Comparison of ENCODE assay signal across 7 mouse cellular contexts in genomic region chr6:120531020-120531965, GRCm38 (mm10). TPM values are rescaled to one million over a fixed set of nuclear protein-coding genes. Genes with fewer than 3 reads are reported as not detected.
DNase-seq lines count a peak whose midpoint lies in the region; ATAC-seq lines count a peak whose summit lies in the region.

TSS of gene Hdhd5 (minus strand) at chr6:120531319.

- peak within 1 kb of the TSS; percentile 88 for H3K9ac ChIP-seq in midbrain, embryonic 13.5 days (replicated peaks)

- peak within 1 kb of the TSS; percentile 93 for H3K27ac ChIP-seq in embryonic facial prominence, embryonic 10.5 days (replicated peaks)
- peak within 1 kb of the TSS; percentile 94 for H3K27ac ChIP-seq in limb, embryonic 10.5 days
- H3K27ac ChIP-seq in midbrain, embryonic 13.5 days, result 0 out of 2 replicates have a peak within 1 kb of the TSS, but pooled peaks have one; percentile 64

- peak; percentile 95 for DNase-seq in adrenal gland, postnatal 10 days
- peak; percentile 97 for DNase-seq in embryonic facial prominence, embryonic 10.5 days (ENCODE audit: low spot score)
- DNase-seq in kidney, adult 11 months, result peak; percentile 87
- peak; percentile 96 for DNase-seq in limb, embryonic 10.5 days (ENCODE audit: low spot score)
- DNase-seq in spleen, adult 12 weeks (ENCODE audit: low spot score), result peak; percentile 86

- no peaks in the 10 kb centered on the region for H3K27me3 ChIP-seq in embryonic facial prominence, embryonic 10.5 days (replicated peaks; ENCODE audit: low read depth, poor library complexity, severe bottlenecking)
- H3K27me3 ChIP-seq in limb, embryonic 10.5 days (ENCODE audit: low read depth, poor library complexity, severe bottlenecking), result no peaks in the 10 kb centered on the region
- no peaks in the 10 kb centered on the region for H3K27me3 ChIP-seq in midbrain, embryonic 13.5 days

- H3K36me3 ChIP-seq in embryonic facial prominence, embryonic 10.5 days (replicated peaks), result peaks cover 19% of the 10 kb centered on the region; the same call in 1 of the 2 replicates
- H3K36me3 ChIP-seq in limb, embryonic 10.5 days, result peaks cover 8% of the 10 kb centered on the region
- no peaks in the 10 kb centered on the region for H3K36me3 ChIP-seq in midbrain, embryonic 13.5 days

- peak; percentile 98 for ATAC-seq in granulocyte monocyte progenitor cell, adult 5-6 weeks (replicated peaks; ENCODE audit: poor library complexity, severe bottlenecking)
- peak; percentile 99 for ATAC-seq in midbrain, embryonic 13.5 days

- H3K9me3 ChIP-seq in embryonic facial prominence, embryonic 10.5 days, result no peaks in the 10 kb centered on the region
- no peaks in the 10 kb centered on the region for H3K9me3 ChIP-seq in limb, embryonic 10.5 days (replicated peaks)
- no peaks in the 10 kb centered on the region for H3K9me3 ChIP-seq in midbrain, embryonic 13.5 days

- under 1% methylated on average over 75 of the region's 75 CpGs for WGBS in embryonic facial prominence, embryonic 10.5 days
- 1% methylated on average over 75 of the region's 75 CpGs for WGBS in limb, embryonic 10.5 days
- under 1% methylated on average over 73 of the region's 75 CpGs for WGBS in midbrain, embryonic 13.5 days

- peaks cover 24% of the 10 kb centered on the region for H3K4me1 ChIP-seq in embryonic facial prominence, embryonic 10.5 days
- peaks cover 26% of the 10 kb centered on the region for H3K4me1 ChIP-seq in limb, embryonic 10.5 days
- H3K4me1 ChIP-seq in midbrain, embryonic 13.5 days (replicated peaks), result peaks cover 30% of the 10 kb centered on the region

- peak within 1 kb of the TSS; percentile 62 for H3K4me2 ChIP-seq in midbrain, embryonic 13.5 days (replicated peaks)

- H3K4me3 ChIP-seq in embryonic facial prominence, embryonic 10.5 days, result peak within 1 kb of the TSS; percentile 98
- peak within 1 kb of the TSS; percentile 98 for H3K4me3 ChIP-seq in limb, embryonic 10.5 days
- H3K4me3 ChIP-seq in midbrain, embryonic 13.5 days (replicated peaks), result peak within 1 kb of the TSS; percentile 80

RNA-seq across cellular contexts. Expression of gene Hdhd5, which starts in this region (rescaled TPM):
- 10 to 100 TPM; 24.9 to 34.0 TPM for total RNA-seq in adrenal gland, postnatal 10 days (2021)
- polyA plus RNA-seq in embryonic facial prominence, embryonic 10.5 days (2016; fragmentation: Nextera tagmentation; extraction: Ambion mirVana), result 22.9 and 24.0 TPM in 2 replicates
- 7.4 and 9.6 TPM in 2 replicates for total RNA-seq in granulocyte monocyte progenitor cell, adult 5-6 weeks (2014; fragmentation: Nextera tagmentation)
- 3.6 and 4.7 TPM in 2 replicates for total RNA-seq in granulocyte monocyte progenitor cell, adult 5-6 weeks (2017)
- 24.4 and 26.3 TPM in 2 replicates for polyA plus RNA-seq in limb, embryonic 10.5 days (2016; fragmentation: Nextera tagmentation; extraction: Ambion mirVana)
- polyA plus RNA-seq in midbrain, embryonic 13.5 days (2015; fragmentation: Nextera tagmentation; extraction: Ambion mirVana), result 14.5 and 15.3 TPM in 2 replicates

Comparison
In these comparisons a context has a peak if more than half of its experiments do, and no peak if none do; other contexts are left out.
1. Peak in every context shown above with its lines: DNase-seq, ATAC-seq, H3K4me3 ChIP-seq and H3K27ac ChIP-seq.